ENCODE assay signal across 19 mouse cellular contexts in the genomic region with DNA sequence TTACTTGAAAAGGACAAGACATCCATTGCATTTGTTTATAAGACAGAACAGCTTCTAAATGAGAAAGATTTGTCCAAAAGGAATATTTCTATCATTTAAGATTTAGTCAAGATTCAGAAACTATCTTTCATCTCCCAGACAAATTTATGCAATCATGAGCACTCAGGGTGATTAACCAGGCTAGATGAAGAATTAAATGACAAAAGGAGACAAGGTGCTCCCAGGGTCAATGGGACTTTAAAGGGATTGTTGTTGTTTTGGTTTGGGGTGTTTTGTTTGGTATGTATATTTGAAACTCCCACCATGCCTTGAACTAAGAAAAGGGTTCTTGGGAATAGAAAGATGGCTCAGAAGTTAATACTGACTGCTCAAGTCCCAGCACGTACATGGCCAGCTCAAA.
DNase-seq lines count a peak whose midpoint lies in the region; ATAC-seq and TF ChIP-seq lines count a peak whose summit lies in the region.
"Had no signal": no experiment of that assay in that cellular context is flagged by ENCODE, and none has a peak within 500 bp of the region (broad histone marks: within the 10 kb centered on the region; RNA-seq: fewer than 3 reads in every experiment).

No protein-coding gene starts in this region.

- no peaks in the 10 kb centered on the region for H3K9me3 ChIP-seq in kidney, embryonic 16.5 days (ENCODE audit: low read length)
- H3K9me3 ChIP-seq in forebrain, embryonic 16.5 days (ENCODE audit: control insufficient read depth, low read length), result no peaks in the 10 kb centered on the region
- H3K9me3 ChIP-seq in midbrain, embryonic 14.5 days (ENCODE audit: control insufficient read depth, low read length), result no peaks in the 10 kb centered on the region
- H3K9me3 ChIP-seq in limb, embryonic 10.5 days (replicated peaks), result no peaks in the 10 kb centered on the region
- H3K9me3 ChIP-seq: embryonic facial prominence, embryonic 15.5 days; limb, embryonic 15.5 days had no signal

- peak overlapping the region; percentile 9 for H3K27ac ChIP-seq in kidney, adult 2 months (ENCODE audit: insufficient read depth, low read depth, low read length)
- H3K27ac ChIP-seq in kidney, embryonic 16.5 days (ENCODE audit: low read length), result no peak overlapping the region
- peak overlapping the region; percentile 78 for H3K27ac ChIP-seq in forebrain, embryonic 16.5 days (ENCODE audit: low read length)
- peak overlapping the region; percentile 76 for H3K27ac ChIP-seq in midbrain, embryonic 14.5 days (replicated peaks; ENCODE audit: low read depth, low read length)
- no peak overlapping the region for H3K27ac ChIP-seq in limb, embryonic 10.5 days
- H3K27ac ChIP-seq: embryonic facial prominence, embryonic 15.5 days; limb, embryonic 15.5 days; macrophage had no signal

- H3K36me3 ChIP-seq in kidney, adult 2 months (ENCODE audit: control insufficient read depth, insufficient read depth, low read length), result no peaks in the 10 kb centered on the region
- H3K36me3 ChIP-seq in kidney, embryonic 16.5 days (ENCODE audit: insufficient read depth, low read length), result no peaks in the 10 kb centered on the region
- H3K36me3 ChIP-seq in forebrain, embryonic 16.5 days (ENCODE audit: control insufficient read depth, insufficient read depth), result no peaks in the 10 kb centered on the region
- no peaks in the 10 kb centered on the region for H3K36me3 ChIP-seq in midbrain, embryonic 14.5 days (ENCODE audit: control insufficient read depth, insufficient read depth, low read length)
- no peaks in the 10 kb centered on the region for H3K36me3 ChIP-seq in limb, embryonic 10.5 days
- H3K36me3 ChIP-seq: embryonic facial prominence, embryonic 15.5 days; limb, embryonic 15.5 days had no signal

- no peak for ATAC-seq in kidney, embryonic 16.5 days (ENCODE audit: low FRiP score, low TSS enrichment)
- ATAC-seq in forebrain, embryonic 16.5 days, result no peak
- no peak for ATAC-seq in midbrain, embryonic 14.5 days (ENCODE audit: low FRiP score, low TSS enrichment)
- ATAC-seq: Patski had no signal

- H3K4me3 ChIP-seq in kidney, adult 2 months (ENCODE audit: insufficient read depth, low read depth, low read length), result no peak overlapping the region
- no peak overlapping the region for H3K4me3 ChIP-seq in kidney, embryonic 16.5 days (ENCODE audit: low read length)
- H3K4me3 ChIP-seq in forebrain, embryonic 16.5 days (replicated peaks; ENCODE audit: low read length), result no peak overlapping the region
- no peak overlapping the region for H3K4me3 ChIP-seq in midbrain, embryonic 14.5 days (replicated peaks; ENCODE audit: low read depth, low read length)
- H3K4me3 ChIP-seq in limb, embryonic 10.5 days, result no peak overlapping the region
- H3K4me3 ChIP-seq: embryonic facial prominence, embryonic 15.5 days; limb, embryonic 15.5 days had no signal

- H3K9ac ChIP-seq in kidney, embryonic 16.5 days (replicated peaks; ENCODE audit: low read length), result no peak overlapping the region
- no peak overlapping the region for H3K9ac ChIP-seq in forebrain, embryonic 16.5 days (replicated peaks; ENCODE audit: low read depth, low read length)
- no peak overlapping the region for H3K9ac ChIP-seq in midbrain, embryonic 14.5 days (replicated peaks; ENCODE audit: low read length)
- H3K9ac ChIP-seq: embryonic facial prominence, embryonic 15.5 days; limb, embryonic 15.5 days; liver, postnatal 0 days had no signal

- no peak overlapping the region for H3K4me2 ChIP-seq in kidney, embryonic 16.5 days (replicated peaks; ENCODE audit: low read depth, low read length)
- H3K4me2 ChIP-seq in forebrain, embryonic 16.5 days (ENCODE audit: low read length), result 0 out of 2 replicates have a peak overlapping the region, but pooled peaks have one; percentile 20
- H3K4me2 ChIP-seq in midbrain, embryonic 14.5 days (ENCODE audit: low read length), result no peak overlapping the region
- H3K4me2 ChIP-seq: embryonic facial prominence, embryonic 15.5 days; limb, embryonic 15.5 days had no signal

- DNase-seq in kidney, adult 2 months, result no peak
- DNase-seq in ZHBTc4 (ENCODE audit: low read depth, low spot score), result peak; percentile 36
- no peak for DNase-seq in midbrain, embryonic 14.5 days
- no peak for DNase-seq in ovary, adult 18-20 months (ENCODE audit: low spot score)
- no peak for DNase-seq in yolk sac, embryonic 10.5 days (ENCODE audit: low spot score)
- DNase-seq in limb, embryonic 10.5 days (ENCODE audit: low spot score), result no peak
- DNase-seq: B cell, adult 2 months; cerebellum, postnatal 10 days; heart, postnatal 4 days; kidney, postnatal 10 days; liver, postnatal 0 days; right cerebral cortex, postnatal 4 days; thymus, adult 18-20 months had no signal

- TF ChIP-seq CTCF in kidney, adult 2 months (conservative IDR thresholded peaks at IDR 0.05; ENCODE audit: insufficient read depth, insufficient read length, low read depth, low read length), result no peak

- H3K27me3 ChIP-seq in kidney, adult 2 months (replicated peaks; ENCODE audit: control insufficient read depth, insufficient read depth, low read length), result no peaks in the 10 kb centered on the region
- H3K27me3 ChIP-seq in kidney, embryonic 16.5 days (ENCODE audit: insufficient read depth, low read length), result no peaks in the 10 kb centered on the region
- H3K27me3 ChIP-seq in forebrain, embryonic 16.5 days (replicated peaks; ENCODE audit: control insufficient read depth, insufficient read depth, low read length), result no peaks in the 10 kb centered on the region
- H3K27me3 ChIP-seq in midbrain, embryonic 14.5 days (ENCODE audit: control insufficient read depth, insufficient read depth, low read length), result no peaks in the 10 kb centered on the region
- H3K27me3 ChIP-seq in limb, embryonic 10.5 days (ENCODE audit: low read depth, poor library complexity, severe bottlenecking), result no peaks in the 10 kb centered on the region
- H3K27me3 ChIP-seq: embryonic facial prominence, embryonic 15.5 days; limb, embryonic 15.5 days; Patski had no signal

- TF ChIP-seq POLR2A in kidney, adult 2 months (IDR thresholded peaks at IDR 0.05; ENCODE audit: low read depth, low read length), result no peak

- peaks cover 6% of the 10 kb centered on the region; the same call in 1 of the 2 replicates for H3K4me1 ChIP-seq in kidney, adult 2 months (ENCODE audit: control insufficient read depth, insufficient read depth, low read length)
- H3K4me1 ChIP-seq in kidney, embryonic 16.5 days (ENCODE audit: insufficient read depth, low read length), result peaks cover 11% of the 10 kb centered on the region; the same call in 1 of the 2 replicates
- peaks cover 31% of the 10 kb centered on the region for H3K4me1 ChIP-seq in forebrain, embryonic 16.5 days (replicated peaks; ENCODE audit: control insufficient read depth, insufficient read depth, low read length)
- H3K4me1 ChIP-seq in midbrain, embryonic 14.5 days (ENCODE audit: control insufficient read depth, insufficient read depth, low read length), result peaks cover 20% of the 10 kb centered on the region
- peaks cover 9% of the 10 kb centered on the region for H3K4me1 ChIP-seq in limb, embryonic 10.5 days

- WGBS in kidney, adult 2 months, result 83% methylated on average over 1 of the region's 1 CpGs
- WGBS in kidney, embryonic 16.5 days, result 66% methylated on average over 1 of the region's 1 CpGs
- 55% methylated on average over 1 of the region's 1 CpGs for WGBS in forebrain, embryonic 16.5 days
- WGBS in midbrain, embryonic 14.5 days, result 45% methylated on average over 1 of the region's 1 CpGs
- 41% methylated on average over 1 of the region's 1 CpGs for WGBS in limb, embryonic 10.5 days

Comparison
In these comparisons a context has a peak if more than half of its experiments do, and no peak if none do; other contexts are left out.
1. H3K27ac ChIP-seq: peak in kidney, adult 2 months (single experiment), forebrain, embryonic 16.5 days (single experiment) and midbrain, embryonic 14.5 days (single experiment); none in kidney, embryonic 16.5 days (single experiment) and limb, embryonic 10.5 days (single experiment).